Mouse (Mus musculus) liver, embryonic 18 days (tissue): ENCODE results near the gene Ppil3. TPM values are rescaled to one million over a fixed set of nuclear protein-coding genes. Genes with fewer than 3 reads are reported as not detected.

Experiments used
- polyA plus RNA-seq: library from polyadenylated mRNA; depleted of rRNA; stranded (reverse); fragments of >200 nt; gene quantifications from 2 replicates; pipeline ENCODE4 v1.2.3, GENCODE M21; 2012; rRNA removed

Gene Ppil3
- polyA plus RNA-seq: 13.8 and 14.1 TPM in 2 replicates

DNA sequence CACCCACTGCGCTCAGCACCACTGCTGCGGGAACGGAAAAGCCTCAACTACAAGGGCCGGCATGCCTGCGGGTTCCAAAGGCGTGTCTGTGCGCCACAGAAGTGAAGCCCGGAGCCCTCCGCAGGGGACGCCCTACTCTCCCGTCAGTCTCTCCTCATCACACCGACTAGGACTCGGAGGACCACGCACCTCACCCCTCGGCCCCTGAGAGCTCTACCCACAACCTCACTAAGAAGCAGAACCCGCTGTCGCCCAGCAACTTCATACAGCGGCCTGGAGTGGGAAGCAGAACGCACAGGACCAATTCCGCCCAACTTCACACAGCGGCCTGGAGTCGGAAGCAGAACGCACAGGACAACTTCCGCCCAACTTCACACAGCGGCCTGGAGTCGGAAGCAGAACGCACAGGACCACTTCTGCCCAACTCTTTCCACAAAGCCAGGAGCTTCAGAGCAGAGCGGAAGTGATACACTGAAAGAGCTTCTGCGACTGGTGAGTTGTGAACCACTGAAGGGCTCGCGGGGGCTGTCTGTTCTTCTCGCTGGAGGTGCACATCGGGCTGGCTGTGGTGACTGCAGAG is at the start of gene Ppil3, which contains the start of gene Nif3l1:
Gene Ppil3, minus strand, starts transcription at position 344 of the 580 bp plus-strand sequence.
Gene Nif3l1, plus strand, starts transcription at position 9 of the 580 bp plus-strand sequence.

DNA sequence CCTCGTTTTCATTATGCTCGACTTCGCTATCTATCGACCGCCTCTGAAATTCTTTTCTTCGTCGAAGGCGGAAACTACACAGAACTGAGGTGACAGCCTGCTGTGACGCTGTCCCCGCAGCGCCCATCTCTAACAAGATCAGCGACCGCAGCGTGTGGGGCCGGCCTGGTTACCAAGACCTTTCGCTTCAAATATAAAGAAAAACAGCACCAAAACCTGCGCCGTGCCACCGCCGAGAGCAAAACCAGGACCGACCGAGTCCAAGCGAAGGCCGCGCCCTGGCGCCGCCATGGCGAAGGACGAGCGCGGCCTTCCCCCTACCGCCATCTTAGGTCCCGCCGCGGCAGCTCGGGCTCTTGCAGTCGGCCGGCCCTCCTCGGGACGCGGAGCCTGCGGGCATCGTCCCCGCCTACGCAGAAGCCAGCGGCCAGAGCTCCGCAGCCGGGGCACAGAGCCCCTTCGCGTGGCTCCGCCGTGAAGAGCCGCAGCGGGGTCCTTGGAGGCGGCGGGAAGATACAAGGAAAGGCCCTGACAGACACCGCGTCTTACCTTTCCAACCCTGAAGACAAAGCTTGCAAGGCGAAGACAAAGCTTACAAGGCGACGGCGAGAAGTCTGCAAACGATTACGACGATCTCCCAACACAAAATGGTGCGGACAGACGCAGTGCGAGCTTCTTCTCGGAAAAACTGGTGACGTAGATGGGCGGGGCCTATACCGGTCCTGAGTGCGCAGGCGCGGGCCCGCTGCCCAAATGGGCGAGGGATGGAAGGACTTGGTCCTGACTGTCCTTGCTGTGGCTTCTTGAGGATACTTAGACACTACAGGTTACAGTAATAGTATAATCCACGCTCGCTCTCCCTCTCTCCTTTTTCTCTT is 21.7 kb downstream of the Ppil3 start, which contains the start of gene Clk1:
Gene Clk1, minus strand, starts transcription at position 696 of the 878 bp plus-strand sequence.

DNA sequence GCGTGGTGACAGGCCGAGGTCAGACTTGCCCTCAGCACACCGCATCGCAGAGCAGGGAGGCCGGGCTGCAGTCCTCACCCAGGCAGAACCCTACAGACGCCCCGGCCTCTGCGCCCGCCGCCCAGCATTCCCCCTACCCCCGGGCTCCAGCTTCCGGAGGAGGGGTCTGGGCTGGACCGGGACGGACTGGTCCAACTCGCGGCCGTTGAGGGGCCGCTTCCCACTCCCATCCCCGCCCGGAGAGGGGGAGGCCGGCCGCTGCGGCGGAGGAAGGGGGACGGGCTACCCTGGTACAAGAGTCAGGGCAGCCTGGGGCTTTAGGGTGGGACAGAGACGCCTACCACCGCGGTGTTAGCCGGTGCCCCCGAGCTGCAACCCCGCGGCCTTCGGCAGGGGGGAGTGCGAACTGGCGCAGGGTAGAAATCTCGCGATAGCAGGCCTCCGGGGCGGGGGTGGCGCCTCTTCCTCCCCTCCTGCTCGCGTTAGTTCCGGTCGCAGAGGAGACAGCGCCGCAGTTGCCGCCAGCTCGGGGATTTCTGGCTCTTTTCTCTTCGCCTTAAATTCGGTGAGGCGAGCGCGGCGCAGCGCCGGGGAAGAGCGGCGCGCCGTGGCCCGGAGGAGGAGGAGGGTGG is 52.5 kb downstream of the Ppil3 start, which contains the start of gene Bzw1:
Gene Bzw1, plus strand, starts transcription at position 247 of the 632 bp plus-strand sequence.

Other genes with a start within 250 kb of the Ppil3 start
- gene Aox4, start 235.1 kb downstream of the Ppil3 start, polyA plus RNA-seq: 0.02 TPM in 2 replicates
- gene Aox2, start 167.2 kb downstream of the Ppil3 start, polyA plus RNA-seq: 0.01 TPM in 2 replicates
- 33.5 and 34.0 TPM in 2 replicates for gene Bzw1, start 52.6 kb downstream of the Ppil3 start, polyA plus RNA-seq
- 114 and 119 TPM in 2 replicates for gene Clk1, start 21.4 kb downstream of the Ppil3 start, polyA plus RNA-seq
- 7.9 and 8.4 TPM in 2 replicates for gene Nif3l1, start 335 bp downstream of the Ppil3 start, polyA plus RNA-seq
- gene Orc2, start 59.6 kb upstream of the Ppil3 start, polyA plus RNA-seq: 7.9 and 8.3 TPM in 2 replicates
- gene Fam126b, start 140.8 kb upstream of the Ppil3 start, polyA plus RNA-seq: 1.5 and 2.2 TPM in 2 replicates
- gene Ndufb3, start 140.9 kb upstream of the Ppil3 start, polyA plus RNA-seq: 92.3 and 100 TPM in 2 replicates